ENCODE assay signal across 21 mouse cellular contexts in the genomic region with DNA sequence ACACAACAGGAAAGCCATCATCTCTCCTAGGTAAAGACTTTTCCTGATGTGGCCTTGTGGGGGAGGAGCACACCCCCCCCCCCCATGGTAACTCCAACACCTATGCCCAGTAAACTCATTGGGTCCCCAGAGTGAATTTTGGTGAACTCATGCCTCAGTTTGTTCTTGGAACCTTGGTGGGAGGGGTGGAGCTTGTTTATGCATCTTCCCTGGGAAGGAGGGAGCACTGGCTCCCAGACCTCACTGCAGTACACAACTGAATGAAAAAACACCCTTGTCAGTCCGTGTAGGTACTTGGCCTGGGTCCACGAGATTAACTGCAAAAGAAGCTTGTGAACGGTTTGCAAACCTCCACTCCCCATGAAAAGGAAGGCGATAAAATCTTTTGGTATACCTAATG. TPM values are rescaled to one million over a fixed set of nuclear protein-coding genes. Genes with fewer than 3 reads are reported as not detected.
A peak's percentile ranks its signal among the peaks of the same experiment; 100 is the strongest.
DNase-seq lines count a peak whose midpoint lies in the region; ATAC-seq and TF ChIP-seq lines count a peak whose summit lies in the region.
"Had no signal": no experiment of that assay in that cellular context is flagged by ENCODE, and none has a peak within 500 bp of the region (broad histone marks: within the 10 kb centered on the region; RNA-seq: fewer than 3 reads in every experiment).

No protein-coding gene starts in this region.

- no peak for TF ChIP-seq CTCF in MEL (IDR thresholded peaks at IDR 0.05 in 2 of 3, conservative IDR thresholded peaks at IDR 0.05 in 1 of 3; ENCODE audit: control insufficient read depth in 1 of 3, insufficient read depth in 1 of 3, low read depth in 2 of 3, low read length in 3 of 3, poor library complexity in 1 of 3, severe bottlenecking in 1 of 3)

- no peak for TF ChIP-seq RAD21 in MEL (IDR thresholded peaks at IDR 0.05; ENCODE audit: low read depth, low read length)

- 52% methylated on average over 4 of the region's 4 CpGs for WGBS in liver, embryonic 12.5 days (ENCODE audit: insufficient replicate concordance)
- WGBS in limb, embryonic 10.5 days: 70% methylated on average over 4 of the region's 4 CpGs

- ATAC-seq in liver, embryonic 12.5 days: peak; percentile 34; the same call in 1 of the 2 replicates
- ATAC-seq: forebrain, embryonic 14.5 days had no signal

- H3K36me3 ChIP-seq in liver, embryonic 12.5 days: no peaks in the 10 kb centered on the region
- H3K36me3 ChIP-seq in MEL (ENCODE audit: control insufficient read depth in 1 of 2, insufficient read depth in 2 of 2, low read length in 2 of 2): peaks cover 0 to 30% of the 10 kb centered on the region in 2 experiments; a peak in 2 of 4 replicates
- no peaks in the 10 kb centered on the region for H3K36me3 ChIP-seq in limb, embryonic 10.5 days
- H3K36me3 ChIP-seq: embryonic facial prominence, embryonic 15.5 days; forebrain, embryonic 10.5 days; hindbrain, embryonic 10.5 days had no signal

- H3K4me1 ChIP-seq in liver, embryonic 12.5 days: peaks cover 15% of the 10 kb centered on the region
- peaks cover 15 to 40% of the 10 kb centered on the region in 2 experiments for H3K4me1 ChIP-seq in MEL (ENCODE audit: control insufficient read depth in 1 of 2, insufficient read depth in 2 of 2, low read length in 2 of 2)
- peaks cover 7% of the 10 kb centered on the region; the same call in 1 of the 2 replicates for H3K4me1 ChIP-seq in limb, embryonic 10.5 days

- H3K4me3 ChIP-seq in liver, embryonic 12.5 days: no peak overlapping the region
- peak overlapping the region; percentile 8 to 19; a peak in 1 of 4 replicates for H3K4me3 ChIP-seq in MEL (ENCODE audit: control insufficient read depth in 1 of 2, insufficient read depth in 1 of 2, low read depth in 2 of 2, low read length in 2 of 2)
- H3K4me3 ChIP-seq in limb, embryonic 10.5 days: no peak overlapping the region
- H3K4me3 ChIP-seq: embryonic facial prominence, embryonic 15.5 days; erythroblast, embryonic 14.5 days; forebrain, embryonic 10.5 days; gastrocnemius, adult 2 months; hindbrain, embryonic 10.5 days had no signal

- no peak overlapping the region for H3K9ac ChIP-seq in liver, embryonic 12.5 days
- H3K9ac ChIP-seq in MEL (ENCODE audit: control insufficient read depth, low read depth, low read length, poor library complexity, severe bottlenecking): peak overlapping the region; percentile 20; the same call in 1 of the 2 replicates
- H3K9ac ChIP-seq: embryonic facial prominence, embryonic 15.5 days; hindbrain, embryonic 14.5 days had no signal

- H3K9me3 ChIP-seq in liver, embryonic 12.5 days (replicated peaks): no peaks in the 10 kb centered on the region
- no peaks in the 10 kb centered on the region for H3K9me3 ChIP-seq in MEL (replicated peaks; ENCODE audit: insufficient read depth, low read length)
- H3K9me3 ChIP-seq in limb, embryonic 10.5 days (replicated peaks): no peaks in the 10 kb centered on the region
- H3K9me3 ChIP-seq: embryonic facial prominence, embryonic 15.5 days had no signal

- H3K79me2 ChIP-seq in MEL (ENCODE audit: control insufficient read depth, insufficient read depth, low read length, poor library complexity): peaks cover 1% of the 10 kb centered on the region; the same call in 1 of the 2 replicates

- peak in 1 of 2 experiments; percentile 32; a peak in 1 of 4 replicates for TF ChIP-seq EP300 in MEL (IDR thresholded peaks at IDR 0.05; ENCODE audit: low read depth in 1 of 2, low read length in 2 of 2)

- DNase-seq in liver: no peak
- peak; percentile 66 for DNase-seq in ES-CJ7 (ENCODE audit: low read depth, low spot score)
- peak; percentile 51 for DNase-seq in MEL (ENCODE audit: low read depth, low spot score)
- DNase-seq in layer of hippocampus, adult 9-11 months: no peak
- DNase-seq in ovary, postnatal 36 days (ENCODE audit: low spot score): no peak
- DNase-seq in limb, embryonic 10.5 days (ENCODE audit: low spot score): no peak
- DNase-seq: adrenal gland, adult 2 months; cerebellum, adult 11 months; cerebellum, adult 8-10 months; cerebellum, postnatal 36 days; gastrocnemius, adult 2 months; gastrocnemius, postnatal 25 days; heart, postnatal 10 days; kidney, adult 2 months had no signal

- TF ChIP-seq POLR2A in MEL (IDR thresholded peaks at IDR 0.05; ENCODE audit: control insufficient read depth in 1 of 2, insufficient read depth in 1 of 2, low read depth in 1 of 2, low read length in 2 of 2, poor library complexity in 1 of 2): no peak

- no peak overlapping the region for H3K27ac ChIP-seq in liver, embryonic 12.5 days
- peak overlapping the region; percentile 12; the same call in 1 of the 2 replicates for H3K27ac ChIP-seq in MEL (ENCODE audit: control insufficient read depth, low read depth, low read length)
- H3K27ac ChIP-seq in limb, embryonic 10.5 days: no peak overlapping the region
- H3K27ac ChIP-seq: embryonic facial prominence, embryonic 15.5 days; forebrain, embryonic 10.5 days; gastrocnemius, adult 2 months; hindbrain, embryonic 10.5 days; hindbrain, embryonic 14.5 days had no signal

- no peaks in the 10 kb centered on the region for H3K27me3 ChIP-seq in liver, embryonic 12.5 days (replicated peaks)
- H3K27me3 ChIP-seq in MEL (ENCODE audit: control insufficient read depth in 1 of 2, insufficient read depth in 2 of 2, low read length in 2 of 2): no peaks in the 10 kb centered on the region
- H3K27me3 ChIP-seq in limb, embryonic 10.5 days (ENCODE audit: low read depth, poor library complexity, severe bottlenecking): no peaks in the 10 kb centered on the region
- H3K27me3 ChIP-seq: embryonic facial prominence, embryonic 15.5 days had no signal

- H3K4me2 ChIP-seq in liver, embryonic 12.5 days: no peak overlapping the region
- H3K4me2 ChIP-seq: embryonic facial prominence, embryonic 15.5 days; hindbrain, embryonic 14.5 days had no signal

TF ChIP-seq in MEL, 35 proteins besides CTCF, POLR2A, EP300 and RAD21:
- TF ChIP-seq MYC (IDR thresholded peaks at IDR 0.05; ENCODE audit: low read depth, low read length) (no peak), USF2 (IDR thresholded peaks at IDR 0.05; ENCODE audit: borderline replicate concordance in 1 of 2, insufficient read depth in 1 of 2, low read depth in 1 of 2, low read length in 2 of 2) (no peak), POLR2AphosphoS2 (IDR thresholded peaks at IDR 0.05; ENCODE audit: low read length) (no peak), ETS1 (IDR thresholded peaks at IDR 0.05; ENCODE audit: low read depth, low read length) (no peak), MXI1 (IDR thresholded peaks at IDR 0.05; ENCODE audit: low read depth, low read length) (no peak), GATA1 (IDR thresholded peaks at IDR 0.05; ENCODE audit: low read depth, low read length) (0 out of 2 replicates have a peak, but pooled peaks have one; percentile 16)

RNA-seq across cellular contexts. Expression of gene Gdi2, which starts 5.4 kb away (rescaled TPM):
- polyA plus RNA-seq in liver, embryonic 12.5 days (2016; fragmentation: Nextera tagmentation; extraction: Ambion mirVana): 209 and 220 TPM in 2 replicates
- total RNA-seq in MEL (2012; rRNA removed): 244 and 293 TPM in 2 replicates
- 100 to 1,000 TPM; 305 to 470 TPM for polyA plus RNA-seq in MEL (2012; ENCODE audit: insufficient read depth in 1 of 2, insufficient read length in 2 of 2, low read depth in 1 of 2, low replicate concordance in 2 of 2, missing spikeins in 1 of 2)
- polyA plus RNA-seq in limb, embryonic 10.5 days (2016; fragmentation: Nextera tagmentation; extraction: Ambion mirVana): 428 and 453 TPM in 2 replicates

Comparison
In these comparisons a context has a peak if more than half of its experiments do, and no peak if none do; other contexts are left out.
1. H3K4me3 ChIP-seq: peak in MEL (2 of 2); none in liver, embryonic 12.5 days (single experiment) and limb, embryonic 10.5 days (single experiment).
2. DNase-seq: peak in ES-CJ7 (single experiment) and MEL (single experiment); none in liver (single experiment), layer of hippocampus, adult 9-11 months (single experiment), ovary, postnatal 36 days (single experiment) and limb, embryonic 10.5 days (single experiment).